Mouse (Mus musculus) midbrain, embryonic 11.5 days (tissue): ENCODE results near the gene Golga2. TPM values are rescaled to one million over a fixed set of nuclear protein-coding genes. Genes with fewer than 3 reads are reported as not detected.

Experiments
- ATAC-seq: fragments of 200-750 bp; cut with Nextera tagmentation; 2 replicates; pipeline ENCODE4 v1.8.0; 2017; ENCODE audit warnings: moderate TSS enrichment, moderate library complexity; ENCODE audit not compliant: low FRiP score
- DNase-seq: peaks from one replicate; pipeline ENCODE4 v3.0.0; 2015; ENCODE audit warnings: low spot score; ENCODE audit errors: missing footprints
- H3K27ac ChIP-seq: fragments of 300-500 bp; sonication (generic); 2 replicates; pipeline ENCODE4 v1.5.1; 2014; ENCODE audit warnings: low read depth, low read length
- H3K27me3 ChIP-seq: fragments of 300-500 bp; sonication (generic); 2 replicates; pipeline ENCODE4 v1.6.1; 2014; ENCODE audit warnings: mild to moderate bottlenecking, low read length, moderate library complexity, mixed read lengths; ENCODE audit not compliant: control insufficient read depth, insufficient read depth
- H3K36me3 ChIP-seq: fragments of 300-500 bp; sonication (generic); 2 replicates; pipeline ENCODE4 v1.6.1; 2014; ENCODE audit warnings: mild to moderate bottlenecking, low read length, moderate library complexity, mixed read lengths; ENCODE audit not compliant: control insufficient read depth, insufficient read depth
- H3K4me1 ChIP-seq: fragments of 300-500 bp; sonication (generic); 2 replicates; pipeline ENCODE4 v1.6.1; 2014; ENCODE audit warnings: low read length; ENCODE audit not compliant: control insufficient read depth, insufficient read depth
- H3K4me2 ChIP-seq: fragments of 300-500 bp; sonication (generic); 2 replicates; pipeline ENCODE4 v1.6.1; 2014; ENCODE audit warnings: mild to moderate bottlenecking, moderate library complexity
- H3K4me3 ChIP-seq: fragments of 300-500 bp; sonication (generic); 2 replicates; pipeline ENCODE4 v1.5.1; 2014; ENCODE audit warnings: low read depth, low read length
- H3K9ac ChIP-seq: fragments of 300-500 bp; sonication (generic); 2 replicates; pipeline ENCODE4 v1.6.1; 2014; ENCODE audit warnings: low read length
- H3K9me3 ChIP-seq: fragments of 300-500 bp; sonication (generic); 2 replicates; pipeline ENCODE4 v1.6.1; 2016; ENCODE audit warnings: low read length; ENCODE audit not compliant: control insufficient read depth
- WGBS: fragments of 180-500 bp; shearing (Covaris S2); extraction: QIAGEN DNeasy Blood & Tissue Kit; methylation state at CpG from one replicate; pipeline ENCODE4 v1.1.7; 2014; 5-methylcytosine and 5-hydroxymethylcytosine counted together
- polyA plus RNA-seq: library from polyadenylated mRNA; unstranded; fragments of >200 nt; fragmentation: Nextera tagmentation; extraction: Ambion mirVana; gene quantifications from 2 replicates; pipeline ENCODE4 v1.2.1, GENCODE M21; 2014

The Golga2 gene
- polyA plus RNA-seq, 1 experiment from 2014 or later = 16.7 TPM

DNA sequence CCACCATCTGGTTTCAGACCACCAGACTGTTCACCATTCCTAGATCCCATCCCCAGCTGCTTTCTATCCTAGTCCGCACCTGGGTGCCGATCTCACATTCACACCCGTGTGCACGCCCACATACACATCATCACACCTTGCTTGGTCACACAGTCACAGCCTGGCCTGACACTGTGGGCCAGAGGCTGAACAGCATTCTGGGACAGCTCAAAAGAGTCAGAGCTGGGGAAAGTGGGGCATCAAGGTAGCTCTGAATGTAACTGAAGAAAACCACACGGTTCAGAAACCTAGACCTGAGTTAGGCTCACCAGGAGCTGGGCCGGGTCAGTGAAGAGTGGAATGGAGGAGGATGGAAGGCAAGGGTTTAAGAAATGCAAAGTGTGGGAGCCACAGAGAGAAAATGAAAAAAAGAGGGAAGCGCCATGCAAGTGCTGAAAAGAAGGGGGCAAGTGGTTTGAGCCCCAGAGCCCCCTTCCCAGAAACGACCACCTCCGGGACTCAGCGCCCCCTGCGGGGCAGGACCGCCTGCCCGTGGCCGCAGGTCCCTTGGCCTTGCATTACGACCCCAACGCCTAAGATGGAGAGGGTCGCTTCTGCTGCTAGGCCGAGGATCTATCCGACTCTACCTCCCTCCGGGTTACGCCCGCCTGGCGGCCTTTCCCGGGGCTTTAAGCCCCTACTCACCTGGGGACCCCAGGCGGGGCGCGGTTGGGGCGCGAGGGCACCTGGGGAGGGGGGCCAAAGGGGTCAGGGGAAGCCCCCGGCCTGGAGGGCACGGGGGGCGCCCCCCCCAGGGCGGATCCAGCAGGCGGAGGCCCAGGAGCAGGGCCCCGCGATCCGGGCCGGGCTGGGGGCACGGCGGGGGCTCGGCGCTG, 24.5 kb downstream of the Golga2 start:
- Histone ChIP-seq H3K27ac (no peak overlapping the region), H3K9me3 (no peaks in the 10 kb centered on the region), H3K27me3 (peaks cover 3% of the 10 kb centered on the region), H3K4me3 (peak overlapping the region; percentile 61), H3K4me1 (peaks cover 19% of the 10 kb centered on the region), H3K4me2 (peak overlapping the region; percentile 100), H3K9ac (peak overlapping the region; percentile 73), H3K36me3 (peaks cover 2% of the 10 kb centered on the region; the same call in 1 of the 2 replicates)
- 11% methylated on average over 30 of the region's 42 CpGs for WGBS
- ATAC-seq (peak; percentile 12; the same call in 1 of the 2 replicates), DNase-seq (peak; percentile 82)

DNA sequence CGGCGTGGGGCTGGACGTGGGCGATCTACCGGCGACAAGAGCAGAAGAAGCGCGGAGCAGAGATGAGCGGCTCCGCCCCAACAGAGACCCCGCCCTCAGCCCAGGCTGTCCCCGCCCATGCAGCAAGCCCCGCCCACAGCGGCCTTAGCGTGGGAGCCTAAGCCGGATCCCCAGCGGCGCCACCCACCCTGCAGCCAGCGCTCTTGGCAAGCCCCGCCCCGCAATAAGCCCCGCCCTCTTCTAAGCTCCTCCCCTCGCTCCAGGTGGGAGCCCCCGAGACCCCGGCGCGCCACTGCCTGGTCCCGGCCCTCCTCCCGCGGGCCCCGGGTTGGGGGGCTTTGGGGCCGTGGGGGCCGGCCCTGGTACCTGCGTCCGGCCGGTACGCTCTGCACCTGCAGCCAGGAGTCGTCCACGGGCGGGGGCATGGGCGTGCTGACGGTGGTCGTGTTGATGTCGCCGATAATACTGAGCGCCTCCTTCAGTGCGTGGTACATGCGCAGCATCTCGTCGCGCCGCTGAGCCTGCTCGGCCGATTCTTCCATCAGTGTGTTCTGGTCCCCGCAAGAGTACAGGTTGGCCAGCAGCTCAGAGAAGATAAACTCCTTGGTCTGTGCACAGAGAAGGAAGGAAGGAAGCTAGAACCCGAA, 25.3 kb downstream of the Golga2 start:
- H3K36me3 ChIP-seq = peaks cover 2% of the 10 kb centered on the region; the same call in 1 of the 2 replicates
- H3K4me3 ChIP-seq = peak overlapping the region; percentile 61
- peak overlapping the region; percentile 100 for H3K4me2 ChIP-seq
- peak overlapping the region; percentile 73 for H3K9ac ChIP-seq
- no peaks in the 10 kb centered on the region for H3K9me3 ChIP-seq
- ATAC-seq (peak; percentile 87), DNase-seq (peak; percentile 99)
- peaks cover 19% of the 10 kb centered on the region for H3K4me1 ChIP-seq
- under 1% methylated on average over 43 of the region's 56 CpGs for WGBS
- no peak overlapping the region for H3K27ac ChIP-seq
- peaks cover 3% of the 10 kb centered on the region for H3K27me3 ChIP-seq

DNA sequence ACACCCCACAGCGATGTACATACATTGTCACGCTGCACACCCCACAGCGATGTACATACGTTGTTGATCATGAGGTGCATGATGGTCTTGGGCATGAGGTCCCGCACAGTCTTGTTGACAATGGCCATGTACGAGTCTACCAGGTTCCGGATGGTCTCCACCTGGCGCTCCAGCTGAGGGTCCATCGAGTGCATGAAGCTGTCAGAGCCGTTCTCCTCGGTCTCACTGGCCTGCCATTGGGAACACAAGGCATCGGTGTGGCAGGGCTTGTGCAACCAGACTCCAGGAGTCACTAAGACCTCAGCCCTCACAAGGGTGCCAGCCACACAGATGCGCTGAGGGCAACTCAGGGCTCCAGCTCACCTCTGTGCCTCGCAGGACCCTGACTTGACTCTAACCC, 27.6 kb downstream of the Golga2 start:
- 95% methylated on average over 14 of the region's 14 CpGs for WGBS
- no peak overlapping the region for H3K4me2 ChIP-seq
- peaks cover 8% of the 10 kb centered on the region for H3K27me3 ChIP-seq
- ATAC-seq (no peak), DNase-seq (peak; percentile 68)
- H3K4me3 ChIP-seq = no peak overlapping the region
- H3K9ac ChIP-seq = no peak overlapping the region
- H3K4me1 ChIP-seq = peaks cover 29% of the 10 kb centered on the region
- no peak overlapping the region for H3K27ac ChIP-seq
- H3K9me3 ChIP-seq = no peaks in the 10 kb centered on the region
- peaks cover 2% of the 10 kb centered on the region; the same call in 1 of the 2 replicates for H3K36me3 ChIP-seq

DNA sequence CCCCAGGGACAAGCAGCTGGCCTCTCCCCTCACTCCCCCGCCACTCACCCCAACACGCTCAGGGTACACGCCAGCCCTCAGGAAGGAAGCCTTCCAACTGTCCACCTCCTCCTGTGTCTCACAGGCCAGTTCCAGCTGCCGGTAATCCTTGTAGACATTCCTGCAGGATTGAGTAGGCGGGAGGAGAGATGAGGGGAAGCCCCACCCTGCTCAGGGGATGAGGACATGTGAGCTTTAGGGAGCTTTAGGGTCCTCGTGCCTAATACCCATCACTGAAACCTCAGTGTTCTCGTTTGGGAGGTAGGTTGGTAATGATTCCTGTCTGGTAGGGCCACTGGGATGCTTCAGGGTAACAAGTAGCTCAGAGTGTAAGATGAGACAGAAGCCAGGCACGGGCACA, 28.6 kb downstream of the Golga2 start:
- Histone ChIP-seq H3K9ac (no peak overlapping the region; the same call in 1 of the 2 replicates), H3K9me3 (no peaks in the 10 kb centered on the region), H3K4me2 (no peak overlapping the region), H3K27ac (0 out of 2 replicates have a peak overlapping the region, but pooled peaks have one; percentile 1), H3K27me3 (peaks cover 8% of the 10 kb centered on the region), H3K4me3 (no peak overlapping the region), H3K36me3 (no peaks in the 10 kb centered on the region), H3K4me1 (peaks cover 29% of the 10 kb centered on the region)
- ATAC-seq (no peak), DNase-seq (peak; percentile 83)
- 8% methylated on average over 8 of the region's 8 CpGs for WGBS

DNA sequence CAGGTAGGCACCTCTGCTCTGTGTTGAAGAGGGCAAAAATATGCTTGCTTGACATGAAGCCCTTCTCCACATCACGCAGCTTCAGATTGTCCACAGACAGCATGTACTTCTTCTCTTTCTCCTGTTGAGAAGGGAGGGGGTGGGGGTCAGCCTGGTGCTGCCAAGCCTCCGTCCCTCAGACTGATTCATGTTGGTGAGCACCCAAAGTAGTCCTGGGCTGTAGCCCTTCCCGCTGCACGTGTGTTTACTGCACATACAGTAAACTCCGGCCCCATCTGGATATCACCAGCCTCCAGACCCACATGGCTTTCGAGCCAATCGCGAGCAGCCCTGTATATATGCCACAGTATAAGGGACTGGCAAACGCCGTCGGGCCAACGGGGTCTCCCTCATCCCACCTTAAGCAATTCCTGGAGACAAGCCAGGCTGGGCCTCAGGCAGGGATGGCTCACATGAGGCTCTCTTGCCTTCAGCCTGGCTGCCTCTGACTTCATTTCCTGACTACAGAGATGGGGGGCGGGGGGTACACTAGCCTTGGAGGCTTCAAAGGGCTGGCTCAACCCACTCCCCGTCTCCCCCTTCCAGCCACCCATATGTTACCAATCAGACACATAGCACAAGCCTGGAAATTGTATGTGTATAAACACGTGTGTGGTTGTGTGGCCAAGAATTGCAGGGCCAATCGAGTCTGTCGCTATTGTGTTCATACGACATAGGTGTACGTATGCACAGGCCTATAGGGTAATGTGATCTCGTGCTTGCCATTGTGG, 29.9 kb downstream of the Golga2 start:
- H3K4me2 ChIP-seq = no peak overlapping the region
- H3K27me3 ChIP-seq = peaks cover 8% of the 10 kb centered on the region
- peaks cover 21% of the 10 kb centered on the region for H3K4me1 ChIP-seq
- H3K36me3 ChIP-seq = no peaks in the 10 kb centered on the region
- no peak overlapping the region for H3K4me3 ChIP-seq
- no peak for ATAC-seq
- peak; percentile 87 for DNase-seq
- 79% methylated on average over 20 of the region's 20 CpGs for WGBS
- H3K27ac ChIP-seq = no peak overlapping the region; the same call in 1 of the 2 replicates
- no peaks in the 10 kb centered on the region for H3K9me3 ChIP-seq
- H3K9ac ChIP-seq = no peak overlapping the region

DNA sequence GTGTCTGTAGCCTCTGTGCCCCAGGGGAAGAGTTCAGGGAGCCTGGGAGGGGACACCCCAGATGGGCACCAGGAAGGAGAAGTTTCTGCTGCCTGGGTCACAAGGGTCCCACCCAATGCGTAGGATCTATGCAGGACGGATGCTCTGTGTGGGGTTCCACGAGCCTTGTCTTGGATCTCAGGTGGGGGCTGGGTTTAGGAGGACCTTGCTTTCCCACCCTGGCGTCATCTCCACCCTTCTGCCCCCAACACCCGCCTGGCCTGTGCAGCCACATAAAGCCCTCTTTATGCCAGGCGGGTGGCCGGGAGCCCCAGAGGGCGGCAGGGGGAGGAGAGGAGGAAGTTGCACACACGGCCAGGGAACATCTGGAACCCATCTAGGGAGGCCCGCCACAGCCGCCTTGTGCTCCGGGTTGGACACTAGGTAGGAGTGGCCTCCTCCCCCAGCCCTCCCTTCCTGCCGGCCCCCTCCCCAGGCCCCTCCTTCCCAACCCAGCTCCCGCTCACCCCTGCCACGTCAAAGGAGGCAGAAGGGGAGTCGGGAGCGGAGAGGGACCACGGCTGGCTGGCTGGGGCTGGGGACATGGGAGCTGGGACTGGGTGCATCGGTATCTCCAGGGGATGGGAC, 30.7 kb downstream of the Golga2 start:
- Histone ChIP-seq H3K4me1 (peaks cover 22% of the 10 kb centered on the region), H3K9me3 (no peaks in the 10 kb centered on the region), H3K36me3 (no peaks in the 10 kb centered on the region), H3K4me3 (peak overlapping the region; percentile 13), H3K27me3 (peaks cover 8% of the 10 kb centered on the region), H3K4me2 (peak overlapping the region; percentile 37), H3K9ac (peak overlapping the region; percentile 49), H3K27ac (no peak overlapping the region)
- ATAC-seq (peak; percentile 56), DNase-seq (peak; percentile 91)
- WGBS = 14% methylated on average over 19 of the region's 19 CpGs

DNA sequence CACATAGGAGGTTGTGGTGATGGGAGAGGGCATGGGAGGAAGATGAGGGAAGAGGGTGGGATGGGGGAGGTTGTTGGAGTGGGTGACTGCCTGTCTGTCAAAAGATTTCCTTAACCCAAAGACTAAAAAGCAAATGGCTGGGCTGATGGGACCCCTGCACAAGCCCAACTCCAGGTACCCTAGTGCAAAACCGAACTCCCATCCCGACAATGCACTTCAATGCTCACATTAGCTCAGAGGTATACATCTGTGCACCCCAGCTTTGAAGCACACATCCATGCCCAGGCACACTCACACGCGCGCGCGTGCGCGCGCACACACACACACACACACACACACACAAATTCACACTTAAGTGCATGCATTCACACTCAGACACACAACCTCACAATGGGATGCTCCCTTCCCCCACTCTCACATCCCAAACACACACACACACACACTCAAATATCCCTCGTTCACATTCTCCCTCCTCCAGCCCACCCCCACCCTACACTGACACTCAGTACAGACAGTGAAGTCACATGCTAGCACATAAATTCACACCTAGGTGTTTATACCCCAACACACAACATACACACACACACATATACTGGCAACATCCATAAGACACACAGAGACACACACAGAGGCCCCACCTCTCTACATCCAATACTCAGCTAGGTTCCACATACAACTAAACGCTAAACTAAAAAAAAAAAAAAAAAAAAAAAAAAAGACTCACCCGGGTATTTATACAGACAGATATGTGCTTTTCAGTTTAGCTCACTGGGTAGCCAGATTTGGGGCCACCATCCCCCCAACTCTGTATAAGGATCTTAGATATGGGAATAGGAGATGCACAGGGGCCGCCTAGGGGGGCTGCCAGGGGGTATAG, 31.8 kb downstream of the Golga2 start:
- Histone ChIP-seq H3K4me3 (no peak overlapping the region), H3K4me2 (peak overlapping the region; percentile 37), H3K27me3 (peaks cover 8% of the 10 kb centered on the region), H3K27ac (no peak overlapping the region), H3K4me1 (peaks cover 28% of the 10 kb centered on the region), H3K36me3 (no peaks in the 10 kb centered on the region), H3K9me3 (no peaks in the 10 kb centered on the region), H3K9ac (no peak overlapping the region; the same call in 1 of the 2 replicates)
- ATAC-seq (no peak), DNase-seq (peak; percentile 81)
- 76% methylated on average over 14 of the region's 14 CpGs for WGBS
